Mouse (Mus musculus) erythroblast, embryonic 14.5 days (primary cell): ENCODE results near the gene Tff2.

Experiments
- GATA1 ChIP-seq: IDR thresholded peaks from 2 replicates; pipeline ENCODE4 v1.6.1; 2012; ENCODE audit warnings: low read length, inconsistent platforms, mixed read lengths
- TAL1 ChIP-seq: IDR thresholded peaks from 3 replicates; pipeline ENCODE4 v1.6.1; 2012; ENCODE audit warnings: low read length, inconsistent platforms, mixed read lengths

DNA sequence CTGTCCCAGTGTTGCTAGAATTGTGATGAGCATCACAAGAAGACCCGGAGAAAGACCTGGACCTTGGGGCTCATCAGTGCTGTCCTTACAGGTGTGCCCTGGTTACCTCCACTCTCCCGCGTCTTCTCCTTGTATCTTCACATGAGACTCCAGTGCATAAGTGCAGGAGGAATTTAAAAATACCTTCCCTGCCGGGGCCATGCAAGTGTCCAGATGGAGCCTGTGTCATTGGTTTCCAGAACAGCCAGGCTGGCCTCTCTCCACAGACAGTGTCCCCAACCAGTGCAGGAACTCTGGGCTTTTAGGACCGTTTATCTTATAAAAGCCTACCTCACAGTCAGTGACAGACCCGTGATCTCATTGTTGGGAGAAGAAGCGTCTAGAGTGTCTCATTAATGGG, 48.5 kb downstream of the Tff2 start:
- TF ChIP-seq GATA1 (no peak), TAL1 (no peak)
